Mouse (Mus musculus) lung, embryonic 14.5 days (tissue): ENCODE data around the gene Huwe1. TPM values are rescaled to one million over a fixed set of nuclear protein-coding genes. Genes with fewer than 3 reads are reported as not detected.
A peak's percentile ranks its signal among the peaks of the same experiment; 100 is the strongest.

ENCODE experiments used
- ATAC-seq: fragments of 200-750 bp; cut with Nextera tagmentation; 2 replicates; pipeline ENCODE4 v1.8.0; 2017; ENCODE audit warnings: mild to moderate bottlenecking, moderate TSS enrichment, moderate library complexity; ENCODE audit not compliant: insufficient read depth
- DNase-seq: peaks from one replicate; pipeline ENCODE4 v3.0.0-alpha.2; 2015
- H3K27ac ChIP-seq: fragments of 300-500 bp; sonication (generic); 2 replicates; pipeline ENCODE4 v1.5.1; 2014; ENCODE audit warnings: low read depth, mild to moderate bottlenecking, moderate library complexity
- H3K27me3 ChIP-seq: fragments of 300-500 bp; sonication (generic); 2 replicates; pipeline ENCODE4 v1.6.1; 2014; ENCODE audit warnings: low read length, control low read depth; ENCODE audit not compliant: insufficient read depth
- H3K36me3 ChIP-seq: fragments of 300-500 bp; sonication (generic); 2 replicates; pipeline ENCODE4 v1.6.1; 2014; ENCODE audit warnings: control low read depth; ENCODE audit not compliant: insufficient read depth
- H3K4me1 ChIP-seq: fragments of 300-500 bp; sonication (generic); 2 replicates; pipeline ENCODE4 v1.6.1; 2014; ENCODE audit warnings: antibody characterized with exemption, control low read depth; ENCODE audit not compliant: insufficient read depth
- H3K4me2 ChIP-seq: fragments of 300-500 bp; sonication (generic); 2 replicates; pipeline ENCODE4 v1.6.1; 2014; ENCODE audit warnings: mild to moderate bottlenecking
- H3K4me3 ChIP-seq: fragments of 300-500 bp; sonication (generic); 2 replicates; pipeline ENCODE4 v1.5.1; 2014; ENCODE audit warnings: low read depth, low read length
- H3K9ac ChIP-seq: fragments of 300-500 bp; sonication (generic); 2 replicates; pipeline ENCODE4 v1.6.1; 2014
- H3K9me3 ChIP-seq: fragments of 300-500 bp; sonication (generic); 2 replicates; pipeline ENCODE4 v1.6.1; 2016; ENCODE audit warnings: low read depth, low read length, control low read depth
- CTCF ChIP-seq: IDR thresholded peaks from 2 replicates; pipeline ENCODE4 v1.5.1; 2016; ENCODE audit warnings: antibody characterized with exemption, low read depth
- WGBS: fragments of 180-500 bp; shearing (Covaris S2); extraction: QIAGEN DNeasy Blood & Tissue Kit; methylation state at CpG from one replicate; pipeline ENCODE4 v1.1.7; 2014; 5-methylcytosine and 5-hydroxymethylcytosine counted together
- polyA plus RNA-seq: library from polyadenylated mRNA; unstranded; fragments of >200 nt; fragmentation: Nextera tagmentation; extraction: Ambion mirVana; gene quantifications from 2 replicates; pipeline ENCODE4 v1.2.1, GENCODE M21; 2014

The Huwe1 gene
- polyA plus RNA-seq: 65.1 and 66.5 TPM in 2 replicates

- H3K27me3 ChIP-seq: no peaks in the 10 kb centered on the region
- no peaks in the 10 kb centered on the region for H3K9me3 ChIP-seq
- no peaks in the 10 kb centered on the region for H3K36me3 ChIP-seq
- WGBS: 12% methylated on average over 34 of the region's 36 CpGs
- H3K4me2 ChIP-seq: peak within 1 kb of the TSS; percentile 55
- H3K4me1 ChIP-seq: no peaks in the 10 kb centered on the region
- H3K27ac ChIP-seq: peak within 1 kb of the TSS; percentile 95
- peak; percentile 88 for DNase-seq
- H3K9ac ChIP-seq: peak within 1 kb of the TSS; percentile 71
- TF ChIP-seq CTCF: peak; percentile 14; the same call in 1 of the 2 replicates
- ATAC-seq: peak; percentile 72
- H3K4me3 ChIP-seq: peak within 1 kb of the TSS; percentile 53
These were observed at the start of gene Huwe1 for GRCm38 (mm10) chrX:151800701-151801511. Huwe1 (plus strand) TSS chrX:151800807.

- Histone ChIP-seq H3K27ac (no peak overlapping the region), H3K4me2 (no peak overlapping the region), H3K9ac (no peak overlapping the region), H3K9me3 (no peaks in the 10 kb centered on the region), H3K4me3 (no peak overlapping the region), H3K4me1 (no peaks in the 10 kb centered on the region), H3K27me3 (no peaks in the 10 kb centered on the region), H3K36me3 (no peaks in the 10 kb centered on the region)
- WGBS: 81% methylated on average over 1 of the region's 1 CpGs
- TF ChIP-seq CTCF: no peak
- ATAC-seq (no peak), DNase-seq (no peak)
These were observed 20.3 kb upstream of the Huwe1 start for GRCm38 (mm10) chrX:151780348-151780747.

GRCm38 (mm10) chrX:151782939-151783338, 17.7 kb upstream of the Huwe1 start:
- 79% methylated on average over 4 of the region's 4 CpGs for WGBS
- Histone ChIP-seq H3K4me2 (no peak overlapping the region), H3K9me3 (no peaks in the 10 kb centered on the region), H3K9ac (no peak overlapping the region), H3K4me3 (no peak overlapping the region), H3K4me1 (no peaks in the 10 kb centered on the region), H3K36me3 (no peaks in the 10 kb centered on the region), H3K27me3 (no peaks in the 10 kb centered on the region), H3K27ac (no peak overlapping the region)
- no peak for TF ChIP-seq CTCF
- no peak for ATAC-seq
- DNase-seq: no peak

- Histone ChIP-seq H3K4me1 (no peaks in the 10 kb centered on the region), H3K36me3 (no peaks in the 10 kb centered on the region), H3K4me3 (no peak overlapping the region), H3K27me3 (no peaks in the 10 kb centered on the region), H3K4me2 (no peak overlapping the region), H3K27ac (no peak overlapping the region), H3K9me3 (no peaks in the 10 kb centered on the region), H3K9ac (no peak overlapping the region)
- DNase-seq: no peak
- TF ChIP-seq CTCF: no peak
- 20% methylated on average over 2 of the region's 2 CpGs for WGBS
- ATAC-seq: no peak
These were observed 7.8 kb upstream of the Huwe1 start for GRCm38 (mm10) chrX:151792766-151793165.

GRCm38 (mm10) chrX:151797970-151798369, 2.6 kb upstream of the Huwe1 start:
- no peak for ATAC-seq

GRCm38 (mm10) chrX:151802328-151802955, 1.8 kb downstream of the Huwe1 start:
- DNase-seq: peak; percentile 22
- Histone ChIP-seq H3K9me3 (no peaks in the 10 kb centered on the region), H3K9ac (peak overlapping the region; percentile 65), H3K27me3 (no peaks in the 10 kb centered on the region), H3K4me1 (no peaks in the 10 kb centered on the region), H3K36me3 (no peaks in the 10 kb centered on the region), H3K27ac (peak overlapping the region; percentile 85), H3K4me2 (peak overlapping the region; percentile 65), H3K4me3 (peak overlapping the region; percentile 53)
- 13% methylated on average over 13 of the region's 13 CpGs for WGBS
- ATAC-seq: no peak
- no peak for TF ChIP-seq CTCF

More at GRCm38 (mm10) chrX:151797970-151798369, 2.6 kb upstream of the Huwe1 start:
- Histone ChIP-seq H3K9me3 (no peaks in the 10 kb centered on the region), H3K27ac (no peak overlapping the region), H3K36me3 (no peaks in the 10 kb centered on the region), H3K4me1 (no peaks in the 10 kb centered on the region), H3K27me3 (no peaks in the 10 kb centered on the region), H3K4me2 (no peak overlapping the region), H3K9ac (no peak overlapping the region), H3K4me3 (no peak overlapping the region)
- no peak for TF ChIP-seq CTCF
- WGBS: 53% methylated on average over 1 of the region's 1 CpGs
- no peak for DNase-seq
